ENCODE assay signal across 22 mouse cellular contexts in genomic region chr12:56690366-56690765, GRCm38 (mm10). TPM values are rescaled to one million over a fixed set of nuclear protein-coding genes. Genes with fewer than 3 reads are reported as not detected.
DNase-seq lines count a peak whose midpoint lies in the region; ATAC-seq lines count a peak whose summit lies in the region.
"Had no signal": no experiment of that assay in that cellular context is flagged by ENCODE, and none has a peak within 500 bp of the region (broad histone marks: within the 10 kb centered on the region; RNA-seq: fewer than 3 reads in every experiment).

No protein-coding gene starts in this region.

- no peak overlapping the region for H3K27ac ChIP-seq in heart, embryonic 15.5 days
- no peak overlapping the region for H3K27ac ChIP-seq in midbrain, embryonic 14.5 days (replicated peaks; ENCODE audit: low read depth, low read length)
- no peak overlapping the region for H3K27ac ChIP-seq in midbrain, embryonic 13.5 days
- H3K27ac ChIP-seq in limb, embryonic 10.5 days = no peak overlapping the region
- no peak overlapping the region for H3K27ac ChIP-seq in neural tube, embryonic 13.5 days (replicated peaks)
- H3K27ac ChIP-seq: liver, embryonic 13.5 days had no signal

- no peak overlapping the region for H3K9ac ChIP-seq in heart, embryonic 15.5 days
- no peak overlapping the region for H3K9ac ChIP-seq in midbrain, embryonic 14.5 days (replicated peaks; ENCODE audit: low read length)
- no peak overlapping the region for H3K9ac ChIP-seq in midbrain, embryonic 13.5 days (replicated peaks)
- H3K9ac ChIP-seq in neural tube, embryonic 13.5 days = no peak overlapping the region
- H3K9ac ChIP-seq: forebrain, postnatal 0 days; liver, embryonic 13.5 days had no signal

- no peaks in the 10 kb centered on the region for H3K9me3 ChIP-seq in heart, embryonic 15.5 days (replicated peaks)
- no peaks in the 10 kb centered on the region for H3K9me3 ChIP-seq in midbrain, embryonic 14.5 days (ENCODE audit: control insufficient read depth, low read length)
- no peaks in the 10 kb centered on the region for H3K9me3 ChIP-seq in midbrain, embryonic 13.5 days
- no peaks in the 10 kb centered on the region for H3K9me3 ChIP-seq in limb, embryonic 10.5 days (replicated peaks)
- no peaks in the 10 kb centered on the region for H3K9me3 ChIP-seq in neural tube, embryonic 13.5 days
- H3K9me3 ChIP-seq: liver, embryonic 13.5 days had no signal

- H3K4me3 ChIP-seq in heart, embryonic 15.5 days = no peak overlapping the region
- no peak overlapping the region for H3K4me3 ChIP-seq in midbrain, embryonic 14.5 days (replicated peaks; ENCODE audit: low read depth, low read length)
- H3K4me3 ChIP-seq in midbrain, embryonic 13.5 days (replicated peaks) = no peak overlapping the region
- H3K4me3 ChIP-seq in limb, embryonic 10.5 days = no peak overlapping the region
- H3K4me3 ChIP-seq in neural tube, embryonic 13.5 days = no peak overlapping the region
- H3K4me3 ChIP-seq: liver, embryonic 13.5 days had no signal

- 3% methylated on average over 16 of the region's 16 CpGs for WGBS in heart, embryonic 15.5 days
- WGBS in midbrain, embryonic 14.5 days = 2% methylated on average over 16 of the region's 16 CpGs
- WGBS in midbrain, embryonic 13.5 days = 0% methylated on average over 16 of the region's 16 CpGs
- 1% methylated on average over 16 of the region's 16 CpGs for WGBS in limb, embryonic 10.5 days
- whole genome bisulfite sequencing in neural tube, embryonic 13.5 days = 2% methylated on average over 16 of the region's 16 CpGs

- ATAC-seq in heart, embryonic 15.5 days (replicated peaks; ENCODE audit: insufficient number of reproducible peaks, insufficient read depth, low FRiP score, low read depth) = no peak
- ATAC-seq in midbrain, embryonic 14.5 days (ENCODE audit: low FRiP score, low TSS enrichment) = no peak
- no peak for ATAC-seq in midbrain, embryonic 13.5 days
- ATAC-seq in neural tube, embryonic 13.5 days (ENCODE audit: low read depth) = no peak
- no peak for ATAC-seq in erythroblast, adult 5-6 weeks (replicated peaks; ENCODE audit: low FRiP score, poor library complexity, severe bottlenecking)
- ATAC-seq: activated CD4-positive, CD25-positive, alpha-beta regulatory T cell, adult 4 months; forebrain, postnatal 0 days; Patski had no signal

- H3K4me1 ChIP-seq in heart, embryonic 15.5 days (replicated peaks) = peaks cover 29% of the 10 kb centered on the region
- no peaks in the 10 kb centered on the region for H3K4me1 ChIP-seq in midbrain, embryonic 14.5 days (ENCODE audit: control insufficient read depth, insufficient read depth, low read length)
- peaks cover 8% of the 10 kb centered on the region for H3K4me1 ChIP-seq in midbrain, embryonic 13.5 days (replicated peaks)
- peaks cover 44% of the 10 kb centered on the region for H3K4me1 ChIP-seq in limb, embryonic 10.5 days
- peaks cover 8% of the 10 kb centered on the region for H3K4me1 ChIP-seq in neural tube, embryonic 13.5 days (replicated peaks)

- DNase-seq in heart, adult 9 months (ENCODE audit: low spot score in 2 of 2) = no peak
- DNase-seq in midbrain, embryonic 14.5 days = peak; percentile 29
- peak; percentile 63 for DNase-seq in limb, embryonic 10.5 days (ENCODE audit: low spot score)
- DNase-seq in gastrocnemius, adult 18-20 months (ENCODE audit: low spot score) = no peak
- DNase-seq: B cell, adult 2 months; cerebellum, adult 18-20 months; cerebellum, postnatal 36 days; heart, adult 18-20 months; heart, postnatal 36 days; liver, embryonic 13.5 days; right cerebral cortex, adult 18-20 months; thymus, adult 18-20 months had no signal

- peaks cover 98% of the 10 kb centered on the region for H3K27me3 ChIP-seq in heart, embryonic 15.5 days
- H3K27me3 ChIP-seq in midbrain, embryonic 14.5 days (ENCODE audit: control insufficient read depth, insufficient read depth, low read length) = peaks cover 98% of the 10 kb centered on the region
- peaks cover 98% of the 10 kb centered on the region for H3K27me3 ChIP-seq in midbrain, embryonic 13.5 days
- peaks cover 100% of the 10 kb centered on the region for H3K27me3 ChIP-seq in limb, embryonic 10.5 days (ENCODE audit: low read depth, poor library complexity, severe bottlenecking)
- peaks cover 100% of the 10 kb centered on the region for H3K27me3 ChIP-seq in neural tube, embryonic 13.5 days

- H3K4me2 ChIP-seq in heart, embryonic 15.5 days = 0 out of 2 replicates have a peak overlapping the region, but pooled peaks have one; percentile 2
- H3K4me2 ChIP-seq in midbrain, embryonic 14.5 days (ENCODE audit: low read length) = no peak overlapping the region
- H3K4me2 ChIP-seq in midbrain, embryonic 13.5 days (replicated peaks) = no peak overlapping the region
- peak overlapping the region; percentile 4; the same call in 1 of the 2 replicates for H3K4me2 ChIP-seq in neural tube, embryonic 13.5 days
- H3K4me2 ChIP-seq: liver, embryonic 13.5 days had no signal

- H3K36me3 ChIP-seq in heart, embryonic 15.5 days = no peaks in the 10 kb centered on the region
- no peaks in the 10 kb centered on the region for H3K36me3 ChIP-seq in midbrain, embryonic 14.5 days (ENCODE audit: control insufficient read depth, insufficient read depth, low read length)
- H3K36me3 ChIP-seq in midbrain, embryonic 13.5 days = no peaks in the 10 kb centered on the region
- no peaks in the 10 kb centered on the region for H3K36me3 ChIP-seq in limb, embryonic 10.5 days
- H3K36me3 ChIP-seq in neural tube, embryonic 13.5 days = no peaks in the 10 kb centered on the region
- H3K36me3 ChIP-seq: liver, embryonic 13.5 days had no signal

RNA-seq across cellular contexts. Expression of gene Pax9, which starts 1.2 kb away (rescaled TPM):
- 0.26 and 2.4 TPM in 2 replicates for polyA plus RNA-seq in heart, embryonic 15.5 days (2015; fragmentation: Nextera tagmentation; extraction: Ambion mirVana)
- not detected in 2 replicates for polyA plus RNA-seq in midbrain, embryonic 14.5 days (2014; fragmentation: Nextera tagmentation; extraction: Ambion mirVana)
- polyA plus RNA-seq in midbrain, embryonic 13.5 days (2015; fragmentation: Nextera tagmentation; extraction: Ambion mirVana) = not detected in 2 replicates
- polyA plus RNA-seq in limb, embryonic 10.5 days (2016; fragmentation: Nextera tagmentation; extraction: Ambion mirVana) = 0.50 and 2.2 TPM in 2 replicates
- polyA plus RNA-seq in neural tube, embryonic 13.5 days (2015; fragmentation: Nextera tagmentation; extraction: Ambion mirVana) = 0.56 and 2.2 TPM in 2 replicates
- under 1 TPM in 1 of 2 experiments, not detected in 1; 0.11 TPM for total RNA-seq in gastrocnemius, adult 18-20 months (2021)
- not detected in 2 replicates for total RNA-seq in erythroblast, adult 5-6 weeks (2015; ENCODE audit: low replicate concordance)
- total RNA-seq in erythroblast, adult 5-6 weeks (2017; ENCODE audit: low replicate concordance) = 0.84 TPM in 1 of 2 replicates, not detected in the other
- total RNA-seq: forebrain, postnatal 0 days; layer of hippocampus, postnatal 10 days; left cerebral cortex, postnatal 10 days; monocyte, adult 5-6 weeks had no signal
- polyA plus RNA-seq: activated CD4-positive, CD25-positive, alpha-beta regulatory T cell, adult 4 months; forebrain, postnatal 0 days had no signal

Comparison
In these comparisons a context has a peak if more than half of its experiments do, and no peak if none do; other contexts are left out.
1. H3K4me2 ChIP-seq: peak in heart, embryonic 15.5 days (single experiment) and neural tube, embryonic 13.5 days (single experiment); none in midbrain, embryonic 14.5 days (single experiment) and midbrain, embryonic 13.5 days (single experiment).
2. DNase-seq: peak in midbrain, embryonic 14.5 days (single experiment) and limb, embryonic 10.5 days (single experiment); none in heart, adult 9 months (0 of 2) and gastrocnemius, adult 18-20 months (single experiment).